Mouse (Mus musculus) liver, embryonic 11.5 days (tissue): ENCODE results near the gene Psme4. TPM values are rescaled to one million over a fixed set of nuclear protein-coding genes. Genes with fewer than 3 reads are reported as not detected.

Source experiments
- ATAC-seq: fragments of 200-750 bp; cut with Nextera tagmentation; replicated peaks from 2 replicates; pipeline ENCODE4 v1.8.0; 2017; ENCODE audit warnings: moderate number of reproducible peaks, mild to moderate bottlenecking, moderate TSS enrichment, moderate library complexity; ENCODE audit not compliant: low FRiP score
- DNase-seq: peaks from one replicate; pipeline ENCODE4 v3.0.0-alpha.2; 2017; ENCODE audit warnings: low spot score
- H3K27ac ChIP-seq: fragments of 300-500 bp; sonication (generic); 2 replicates; pipeline ENCODE4 v1.5.1; 2014; ENCODE audit warnings: mild to moderate bottlenecking, low read depth, low read length, control low read depth
- H3K27me3 ChIP-seq: fragments of 300-500 bp; sonication (generic); replicated peaks from 2 replicates; pipeline ENCODE4 v1.6.1; 2014; ENCODE audit warnings: low read length, mixed read lengths; ENCODE audit not compliant: control insufficient read depth, insufficient read depth
- H3K36me3 ChIP-seq: fragments of 300-500 bp; sonication (generic); 2 replicates; pipeline ENCODE4 v1.6.1; 2014; ENCODE audit warnings: mild to moderate bottlenecking, low read length, moderate library complexity, mixed read lengths; ENCODE audit not compliant: control insufficient read depth, insufficient read depth
- H3K4me1 ChIP-seq: fragments of 300-500 bp; sonication (generic); replicated peaks from 2 replicates; pipeline ENCODE4 v1.6.1; 2014; ENCODE audit warnings: low read length, mixed read lengths; ENCODE audit not compliant: control insufficient read depth, insufficient read depth
- H3K4me2 ChIP-seq: fragments of 300-500 bp; sonication (generic); 2 replicates; pipeline ENCODE4 v1.6.1; 2014; ENCODE audit warnings: mild to moderate bottlenecking, control low read depth, moderate library complexity
- H3K4me3 ChIP-seq: fragments of 300-500 bp; sonication (generic); 2 replicates; pipeline ENCODE4 v1.5.1; 2014; ENCODE audit warnings: low read depth, low read length, control low read depth
- H3K9ac ChIP-seq: fragments of 300-500 bp; sonication (generic); 2 replicates; pipeline ENCODE4 v1.6.1; 2014; ENCODE audit warnings: low read depth, low read length, control low read depth
- H3K9me3 ChIP-seq: fragments of 300-500 bp; sonication (generic); 2 replicates; pipeline ENCODE4 v1.6.1; 2016; ENCODE audit warnings: low read length, inconsistent platforms, mixed read lengths; ENCODE audit not compliant: control insufficient read depth
- WGBS: fragments of 180-500 bp; shearing (Covaris S2); extraction: QIAGEN DNeasy Blood & Tissue Kit; methylation state at CpG from one replicate; pipeline ENCODE4 v1.1.7; 2014; 5-methylcytosine and 5-hydroxymethylcytosine counted together
- polyA plus RNA-seq: library from polyadenylated mRNA; unstranded; fragments of >200 nt; fragmentation: Nextera tagmentation; extraction: Ambion mirVana; gene quantifications from 2 replicates; pipeline ENCODE4 v1.2.1, GENCODE M21; 2014

The Psme4 gene
- polyA plus RNA-seq, 1 experiment from 2014 or later, result 20.6 TPM

DNA sequence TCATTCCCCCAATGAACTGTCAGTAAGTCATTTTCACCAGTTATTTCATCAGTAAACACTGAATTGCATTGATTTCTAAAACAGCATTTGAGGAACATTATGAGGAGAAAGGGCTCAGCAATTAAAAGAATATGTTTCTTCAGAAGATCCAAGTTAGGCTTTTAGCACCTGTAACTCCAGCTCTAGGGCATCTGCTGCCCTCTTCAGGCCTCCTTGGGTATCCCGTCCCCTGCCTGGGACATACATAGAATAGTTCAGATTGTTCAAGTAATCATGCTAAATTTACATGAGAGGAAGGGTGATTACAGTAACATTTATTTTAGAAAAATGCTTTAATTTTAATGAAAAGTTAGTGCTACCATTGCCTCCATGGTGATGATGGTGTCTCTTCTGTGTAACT lies 28.0 kb downstream of the Psme4 start:
- no peaks in the 10 kb centered on the region for H3K9me3 ChIP-seq
- 70% methylated on average over 1 of the region's 1 CpGs for whole genome bisulfite sequencing
- no peak overlapping the region for H3K27ac ChIP-seq
- no peaks in the 10 kb centered on the region for H3K4me1 ChIP-seq
- H3K4me2 ChIP-seq, result no peak overlapping the region
- peak; percentile 64; the same call in 1 of the 2 replicates for ATAC-seq
- H3K27me3 ChIP-seq, result no peaks in the 10 kb centered on the region
- H3K9ac ChIP-seq, result no peak overlapping the region
- no peaks in the 10 kb centered on the region for H3K36me3 ChIP-seq
- H3K4me3 ChIP-seq, result no peak overlapping the region
- no peak for DNase-seq

DNA sequence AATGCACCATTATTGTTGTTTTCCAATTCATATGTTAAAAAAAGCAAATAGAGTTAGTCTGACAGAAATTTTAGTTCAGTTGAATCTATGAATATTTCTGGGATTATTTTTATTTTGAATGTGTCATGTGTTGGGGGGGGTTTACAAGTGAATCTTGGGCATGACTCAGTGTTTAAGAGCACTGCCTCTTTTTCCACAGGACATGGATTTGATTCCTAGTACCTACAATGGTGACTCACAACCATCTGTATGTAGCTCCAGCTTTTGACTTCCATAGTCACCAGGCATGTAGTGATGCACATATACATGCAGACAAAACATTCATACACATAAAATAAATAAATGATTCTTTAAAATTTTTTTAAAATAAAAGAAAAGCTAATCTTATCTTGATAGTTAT lies 28.6 kb downstream of the Psme4 start:
- Histone ChIP-seq H3K9me3 (no peaks in the 10 kb centered on the region), H3K9ac (no peak overlapping the region), H3K4me3 (no peak overlapping the region), H3K27ac (no peak overlapping the region), H3K36me3 (no peaks in the 10 kb centered on the region), H3K4me1 (no peaks in the 10 kb centered on the region), H3K4me2 (no peak overlapping the region), H3K27me3 (no peaks in the 10 kb centered on the region)
- no peak for DNase-seq
- ATAC-seq, result no peak

DNA sequence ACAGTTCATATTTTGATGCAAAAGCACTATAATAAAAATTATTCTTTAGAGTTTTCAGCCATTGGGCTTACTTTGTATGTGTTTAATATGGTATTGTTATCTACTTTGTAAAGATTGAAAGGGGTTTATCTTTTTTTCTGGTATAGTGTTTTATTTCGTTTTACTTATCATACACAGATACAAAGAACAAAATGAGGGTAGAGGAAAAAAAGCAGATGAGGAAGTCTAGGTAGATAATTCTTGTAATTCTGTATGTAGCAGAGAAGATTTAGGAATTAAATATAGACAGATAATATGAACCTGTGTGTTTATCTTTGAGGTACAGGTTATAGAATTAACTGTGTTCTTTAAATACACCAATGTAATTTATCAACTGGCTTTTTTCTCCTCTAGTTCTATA lies 30.9 kb downstream of the Psme4 start:
- H3K4me1 ChIP-seq, result no peaks in the 10 kb centered on the region
- H3K4me3 ChIP-seq, result no peak overlapping the region
- DNase-seq, result no peak
- no peaks in the 10 kb centered on the region for H3K36me3 ChIP-seq
- no peaks in the 10 kb centered on the region for H3K9me3 ChIP-seq
- H3K27ac ChIP-seq, result no peak overlapping the region
- no peak for ATAC-seq
- 58% methylated on average over 1 of the region's 1 CpGs for WGBS
- H3K9ac ChIP-seq, result no peak overlapping the region
- no peak overlapping the region for H3K4me2 ChIP-seq
- H3K27me3 ChIP-seq, result no peaks in the 10 kb centered on the region

DNA sequence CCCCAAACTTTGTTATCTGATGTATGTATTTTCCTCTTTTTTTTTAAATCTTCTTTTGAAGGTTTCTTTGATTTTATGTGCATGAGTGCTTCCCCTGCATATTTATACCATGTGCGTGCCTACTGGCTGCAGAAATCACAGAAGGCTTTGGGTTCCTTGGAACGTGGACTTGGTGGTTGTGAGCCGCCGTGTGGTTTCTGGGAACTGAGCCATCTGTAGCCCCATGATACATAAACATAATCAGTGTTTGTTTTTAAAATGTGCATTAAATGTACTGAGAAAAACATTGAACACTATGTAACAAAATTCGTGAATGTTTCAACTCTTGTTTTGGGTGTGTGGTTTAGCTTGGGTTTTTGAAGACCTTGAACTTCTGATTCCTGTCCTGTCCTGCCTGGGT lies 49.6 kb downstream of the Psme4 start:
- 96% methylated on average over 5 of the region's 5 CpGs for WGBS
- Histone ChIP-seq H3K4me3 (no peak overlapping the region), H3K4me1 (no peaks in the 10 kb centered on the region), H3K9me3 (no peaks in the 10 kb centered on the region), H3K27me3 (no peaks in the 10 kb centered on the region), H3K27ac (no peak overlapping the region), H3K4me2 (no peak overlapping the region), H3K9ac (no peak overlapping the region), H3K36me3 (peaks cover 13% of the 10 kb centered on the region; the same call in 1 of the 2 replicates)
- no peak for DNase-seq
- ATAC-seq, result no peak

DNA sequence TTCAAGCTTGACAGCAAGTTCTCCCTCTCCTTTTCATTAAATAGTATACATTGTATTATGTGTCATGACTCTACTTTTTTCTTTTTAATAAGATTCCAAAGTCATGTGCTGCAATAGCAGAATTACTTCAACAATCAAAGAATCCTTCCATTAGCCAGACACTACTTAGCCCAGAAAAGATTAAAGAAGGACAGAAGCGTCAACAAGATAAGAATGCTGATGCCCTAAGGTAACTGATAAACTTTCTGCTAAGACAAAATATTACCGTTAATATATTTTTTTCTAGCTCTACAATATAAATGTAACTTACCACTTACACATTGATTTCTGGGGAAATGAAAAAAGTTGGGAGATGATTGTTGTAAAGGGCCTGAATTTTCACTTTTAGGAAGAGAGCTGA lies 67.3 kb downstream of the Psme4 start:
- Histone ChIP-seq H3K36me3 (peaks cover 8% of the 10 kb centered on the region; the same call in 1 of the 2 replicates), H3K9ac (no peak overlapping the region), H3K4me2 (no peak overlapping the region), H3K27ac (no peak overlapping the region), H3K9me3 (no peaks in the 10 kb centered on the region), H3K27me3 (no peaks in the 10 kb centered on the region), H3K4me1 (no peaks in the 10 kb centered on the region), H3K4me3 (no peak overlapping the region)
- no peak for ATAC-seq
- DNase-seq, result no peak
- 83% methylated on average over 2 of the region's 2 CpGs for WGBS

DNA sequence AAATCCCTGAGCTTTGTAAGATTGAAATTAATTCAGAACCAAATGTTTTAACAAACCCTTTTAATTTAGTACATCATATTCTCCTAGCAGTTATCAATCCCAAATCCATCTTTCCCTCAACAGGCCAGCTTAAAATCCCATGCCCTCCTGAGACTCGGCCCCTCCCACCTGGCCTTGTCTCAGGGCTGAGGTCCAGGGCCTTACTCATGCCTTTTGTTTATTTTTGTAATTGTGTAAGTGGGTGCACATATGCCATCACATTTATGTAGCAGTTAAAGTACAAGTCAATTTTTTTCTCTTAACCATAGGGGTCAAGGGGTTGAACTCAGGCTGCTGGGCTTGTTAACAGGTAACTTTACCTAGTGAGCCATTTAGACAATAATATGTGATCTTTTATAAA lies 72.8 kb downstream of the Psme4 start:
- no peak for DNase-seq
- ATAC-seq, result no peak
- no peak overlapping the region for H3K27ac ChIP-seq
- no peak overlapping the region for H3K4me2 ChIP-seq
- whole genome bisulfite sequencing, result 93% methylated on average over 1 of the region's 1 CpGs
- no peaks in the 10 kb centered on the region for H3K9me3 ChIP-seq
- H3K27me3 ChIP-seq, result no peaks in the 10 kb centered on the region
- no peak overlapping the region for H3K4me3 ChIP-seq
- no peaks in the 10 kb centered on the region for H3K4me1 ChIP-seq
- peaks cover 18% of the 10 kb centered on the region; the same call in 1 of the 2 replicates for H3K36me3 ChIP-seq
- H3K9ac ChIP-seq, result no peak overlapping the region

DNA sequence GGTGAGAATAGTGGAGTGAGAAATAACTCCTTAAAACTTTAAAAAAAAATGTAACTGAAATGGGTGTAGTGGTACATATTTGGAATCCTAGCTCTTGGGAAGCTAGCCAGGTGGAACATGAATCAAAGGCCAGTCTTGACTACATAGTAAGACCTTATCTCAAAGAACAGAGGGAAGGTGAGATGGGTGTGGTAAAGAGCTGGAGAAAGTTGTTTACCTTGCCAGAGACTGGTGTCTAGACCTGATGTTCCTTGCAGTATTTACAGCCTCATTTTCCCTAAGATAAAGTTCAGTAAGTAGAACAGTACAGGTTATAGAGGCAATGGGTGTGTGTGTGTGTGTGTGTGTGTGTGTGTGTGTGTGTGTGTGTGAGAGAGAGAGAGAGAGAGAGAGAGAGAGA lies 100.9 kb downstream of the Psme4 start:
- ATAC-seq, result no peak

DNA sequence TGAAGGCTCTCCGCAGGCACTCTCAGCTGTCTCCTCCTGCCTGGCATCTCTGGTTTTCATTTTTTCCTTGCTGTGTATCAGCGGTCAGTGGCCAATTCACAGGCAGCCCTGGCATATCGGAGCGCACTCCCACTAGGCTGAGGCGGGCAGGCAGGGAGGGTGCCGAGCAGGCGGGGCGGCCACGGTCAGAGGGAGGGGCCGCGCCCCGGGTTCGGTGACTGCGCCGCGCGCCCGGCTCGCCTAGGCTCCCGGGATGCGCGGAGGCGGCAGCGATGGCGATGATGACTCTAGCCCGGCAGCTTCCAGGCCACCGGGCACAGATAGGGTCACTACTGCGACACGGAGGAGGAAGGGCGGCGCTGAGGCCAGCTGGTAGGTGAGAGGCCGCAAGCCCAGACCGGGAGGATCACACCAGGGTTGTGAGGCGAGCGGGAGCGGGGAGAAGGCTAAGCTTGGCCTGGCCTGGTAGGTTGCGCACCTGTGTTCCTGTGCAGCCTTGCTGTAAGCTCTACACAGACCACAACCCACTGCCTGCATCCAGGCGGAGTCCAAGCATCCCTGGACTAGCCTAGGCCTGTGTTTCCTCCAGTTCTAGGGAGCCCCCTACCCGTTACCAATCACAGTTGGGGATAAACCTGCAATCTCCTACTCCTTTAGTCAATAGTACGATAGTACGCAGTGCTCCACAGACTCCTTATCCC lies 113.8 kb downstream of the Psme4 start, which contains the start of the genes Gpr75 and Asb3:
Gene Gpr75, plus strand, starts transcription at position 188 of the 701 bp plus-strand sequence.
Gene Asb3, plus strand, starts transcription at position 246 of the 701 bp plus-strand sequence.
- DNase-seq (peak; percentile 45), ATAC-seq (peak; percentile 80)
- Histone ChIP-seq H3K9me3 (no peaks in the 10 kb centered on the region), H3K4me1 (no peaks in the 10 kb centered on the region), H3K9ac (peak within 1 kb of the TSS; percentile 17; the same call in 1 of the 2 replicates), H3K4me3 (peak within 1 kb of the TSS; percentile 42), H3K27me3 (no peaks in the 10 kb centered on the region; the same call in 1 of the 2 replicates), H3K36me3 (no peaks in the 10 kb centered on the region), H3K27ac (no peak within 1 kb of the TSS), H3K4me2 (peak within 1 kb of the TSS; percentile 74)
- 6% methylated on average over 41 of the region's 41 CpGs for WGBS

More for the DNA sequence above, 100.9 kb downstream of the Psme4 start:
- H3K27me3 ChIP-seq, result no peaks in the 10 kb centered on the region
- no peaks in the 10 kb centered on the region for H3K4me1 ChIP-seq
- H3K9me3 ChIP-seq, result no peaks in the 10 kb centered on the region
- no peak overlapping the region for H3K4me3 ChIP-seq
- H3K9ac ChIP-seq, result no peak overlapping the region
- H3K4me2 ChIP-seq, result no peak overlapping the region
- DNase-seq, result no peak
- H3K27ac ChIP-seq, result no peak overlapping the region
- peaks cover 9% of the 10 kb centered on the region; the same call in 1 of the 2 replicates for H3K36me3 ChIP-seq

DNA sequence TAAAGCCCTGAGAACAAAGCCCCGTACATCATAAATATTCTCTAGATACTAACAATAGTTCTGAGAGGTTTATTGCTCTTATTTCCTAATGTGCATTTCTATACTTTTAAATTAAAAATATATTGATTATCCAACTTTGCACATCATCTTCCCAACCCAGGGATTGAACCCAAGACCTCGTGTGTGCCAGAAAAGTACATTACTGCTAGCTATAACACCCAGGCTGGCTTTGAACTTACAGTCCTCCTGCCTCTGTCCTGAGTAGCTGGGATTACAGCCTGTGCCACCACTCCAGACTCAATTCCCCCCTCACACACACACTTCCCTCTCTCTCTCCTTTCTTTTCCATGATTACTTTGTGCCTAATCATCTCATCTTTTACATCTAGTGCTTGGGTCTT lies 116.6 kb downstream of the Psme4 start:
- DNase-seq, result no peak
- no peak overlapping the region for H3K27ac ChIP-seq
- H3K9ac ChIP-seq, result no peak overlapping the region
- WGBS, result 80% methylated on average over 2 of the region's 2 CpGs
- no peak overlapping the region for H3K4me2 ChIP-seq
- H3K36me3 ChIP-seq, result no peaks in the 10 kb centered on the region
- no peaks in the 10 kb centered on the region for H3K4me1 ChIP-seq
- no peak for ATAC-seq
- no peaks in the 10 kb centered on the region; the same call in 1 of the 2 replicates for H3K27me3 ChIP-seq
- no peak overlapping the region for H3K4me3 ChIP-seq
- H3K9me3 ChIP-seq, result no peaks in the 10 kb centered on the region
